Mouse (Mus musculus): ENCODE data around the gene Pdpr.

DNA sequence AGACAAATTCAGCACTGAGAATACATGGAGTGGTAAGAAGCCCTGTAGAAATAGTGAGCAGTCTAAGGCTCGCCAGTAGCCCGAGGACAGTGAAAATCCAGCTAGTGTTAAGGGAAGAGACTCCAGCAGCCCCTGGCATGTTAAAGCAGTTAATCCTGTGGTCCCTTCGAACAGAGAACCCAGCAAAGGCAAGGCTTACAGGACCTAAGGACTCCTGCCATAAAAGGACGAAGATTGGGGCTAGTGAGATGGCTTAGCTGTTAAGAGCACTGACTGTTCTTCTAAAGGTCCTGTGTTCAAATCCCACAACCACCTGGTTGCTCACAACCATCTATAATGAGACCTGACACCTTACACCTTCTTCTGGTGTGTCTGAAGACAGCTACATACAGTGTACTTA, 28.1 kb upstream of the Pdpr start:
- no peak for TF ChIP-seq POLR2A (IDR thresholded peaks at IDR 0.05; ENCODE audit: insufficient read depth, low read depth, low read length)
- no peak for TF ChIP-seq CTCF (IDR thresholded peaks at IDR 0.05; ENCODE audit: insufficient read depth, low read depth, low read length)
